Mouse (Mus musculus) spleen, adult 2 months (tissue): Measurements from ENCODE around the gene Gls2. TPM values are rescaled to one million over a fixed set of nuclear protein-coding genes. Genes with fewer than 3 reads are reported as not detected.
"Not testable (repeated sequence)": the region's sequence is repeated elsewhere in the genome, so short reads cannot be mapped to it uniquely, and the experiment has no call there.

ENCODE experiments used
- DNase-seq, 2 experiments: peaks; one replicate each; pipeline versions ENCODE4 v3.0.0 to v3.0.0-alpha.2; 2012 to 2021; ENCODE audit warnings: low spot score in 2 of 2, low read depth in 1 of 2
- H3K27ac ChIP-seq: fragments of 200-500 bp; 2 replicates; pipeline ENCODE4 v1.5.1; 2012; ENCODE audit warnings: low read length, inconsistent platforms; ENCODE audit not compliant: insufficient read depth
- H3K27me3 ChIP-seq: fragments of 200-500 bp; 2 replicates; pipeline ENCODE4 v1.6.1; 2012; ENCODE audit warnings: mild to moderate bottlenecking, moderate library complexity, low read length, inconsistent platforms; ENCODE audit not compliant: control insufficient read depth, insufficient read depth
- H3K36me3 ChIP-seq: fragments of 200-500 bp; 2 replicates; pipeline ENCODE4 v1.6.1; 2012; ENCODE audit warnings: mild to moderate bottlenecking, low read length, inconsistent platforms; ENCODE audit not compliant: control insufficient read depth, insufficient read depth
- H3K4me1 ChIP-seq: fragments of 200-500 bp; 2 replicates; pipeline ENCODE4 v1.6.1; 2011; ENCODE audit warnings: inconsistent platforms; ENCODE audit not compliant: control insufficient read depth, insufficient read depth, insufficient read length
- H3K4me3 ChIP-seq: fragments of 200-500 bp; 2 replicates; pipeline ENCODE4 v1.5.1; 2011; ENCODE audit warnings: mild to moderate bottlenecking, inconsistent platforms; ENCODE audit not compliant: insufficient read depth, insufficient read length; ENCODE audit errors: extremely low read depth
- CTCF ChIP-seq: fragments of 200-500 bp; IDR thresholded peaks from 2 replicates; pipeline ENCODE4 v1.5.1; 2011; ENCODE audit warnings: mild to moderate bottlenecking, inconsistent platforms; ENCODE audit not compliant: insufficient read depth, insufficient read length, insufficient replicate concordance; ENCODE audit errors: extremely low read depth
- POLR2A ChIP-seq: fragments of 200-500 bp; IDR thresholded peaks from 2 replicates; pipeline ENCODE4 v1.6.1; 2011; ENCODE audit warnings: low read depth, low read length, inconsistent platforms
- WGBS: fragments of 180-500 bp; shearing (Covaris S2); methylation state at CpG from one replicate; pipeline ENCODE4 v1.1.7; 2018; 5-methylcytosine and 5-hydroxymethylcytosine counted together
- polyA plus RNA-seq: library from polyadenylated mRNA; depleted of rRNA; stranded (reverse); fragments of >200 nt; gene quantifications from 2 replicates; pipeline ENCODE4 v1.2.3, GENCODE M21; 2012

Gls2 gene
- polyA plus RNA-seq, 1 experiment = 4.7 TPM

GRCm38 (mm10) chr10:128185277-128185940 is 8.8 kb upstream of the Gls2 start:
- 82% methylated on average over 6 of the region's 6 CpGs for WGBS
- TF ChIP-seq POLR2A (no peak), CTCF (no peak)
- no peak overlapping the region for H3K27ac ChIP-seq
- no peaks in the 10 kb centered on the region for H3K4me1 ChIP-seq
- H3K4me3 ChIP-seq = no peak overlapping the region
- H3K36me3 ChIP-seq = no peaks in the 10 kb centered on the region
- no peak for DNase-seq
- H3K27me3 ChIP-seq = no peaks in the 10 kb centered on the region

GRCm38 (mm10) chr10:128185959-128186358 is 8.3 kb upstream of the Gls2 start:
- TF ChIP-seq POLR2A (no peak), CTCF (peak; percentile 75; the same call in 1 of the 2 replicates)
- DNase-seq = peak; percentile 65 to 67

DNA sequence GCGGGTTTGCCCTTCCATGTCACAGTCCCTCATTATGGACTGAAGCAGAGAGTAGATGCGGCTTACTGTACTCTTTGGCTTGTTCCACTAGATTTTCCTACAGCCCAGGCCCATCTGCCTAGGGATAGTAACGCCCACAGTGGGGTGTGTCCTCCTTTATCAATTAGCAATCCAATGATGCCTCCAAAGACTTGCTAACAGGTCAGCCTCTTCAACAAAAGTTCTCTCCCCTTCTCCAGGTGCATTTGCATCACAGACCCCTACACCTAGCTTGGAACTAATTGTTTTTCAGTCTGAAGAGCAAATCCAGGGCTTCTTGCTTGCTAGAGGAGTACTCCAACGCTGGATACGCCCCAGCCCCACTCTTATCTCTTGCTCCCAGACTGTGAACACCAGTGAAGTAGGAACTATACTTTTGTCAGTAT is 7.1 kb upstream of the Gls2 start:
- H3K36me3 ChIP-seq = no peaks in the 10 kb centered on the region
- TF ChIP-seq POLR2A = no peak
- TF ChIP-seq CTCF = no peak
- 70% methylated on average over 5 of the region's 5 CpGs for WGBS
- no peak for DNase-seq
- H3K27me3 ChIP-seq = no peaks in the 10 kb centered on the region
- no peaks in the 10 kb centered on the region for H3K4me1 ChIP-seq
- H3K4me3 ChIP-seq = no peak overlapping the region
- H3K27ac ChIP-seq = no peak overlapping the region

More at GRCm38 (mm10) chr10:128185959-128186358, 8.3 kb upstream of the Gls2 start:
- Histone ChIP-seq H3K27ac (no peak overlapping the region), H3K4me1 (no peaks in the 10 kb centered on the region), H3K36me3 (no peaks in the 10 kb centered on the region), H3K4me3 (no peak overlapping the region), H3K27me3 (no peaks in the 10 kb centered on the region)
- WGBS = 54% methylated on average over 2 of the region's 2 CpGs

DNA sequence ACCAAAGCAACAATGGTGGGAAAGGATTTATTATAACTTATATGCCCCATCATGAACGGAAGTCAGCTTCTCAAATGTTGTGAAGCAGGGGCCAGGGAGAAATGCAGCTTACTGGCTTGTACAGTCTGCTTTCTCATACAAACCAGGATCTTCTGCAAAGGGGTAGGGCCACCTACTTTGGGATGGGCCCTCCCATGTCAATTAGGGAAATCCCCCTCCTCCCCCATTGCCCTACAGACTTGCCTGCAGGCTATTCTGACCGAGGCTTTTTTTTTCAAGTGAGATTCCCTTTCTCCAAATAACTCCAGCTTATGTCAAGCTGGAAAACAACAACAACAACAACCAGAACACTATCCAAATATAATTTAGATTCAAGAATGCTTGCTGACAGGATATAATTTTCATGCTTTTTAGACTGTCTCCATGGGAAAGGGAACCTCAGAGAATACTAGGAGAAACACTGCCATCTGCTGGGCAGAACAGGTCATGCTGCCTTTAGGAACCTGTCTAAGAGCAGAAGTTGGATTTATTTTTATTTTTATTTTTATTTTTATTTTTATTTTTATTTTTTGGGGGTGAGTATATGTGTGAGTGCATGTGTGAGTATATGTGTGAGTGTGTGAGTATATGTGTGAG is 5.9 kb upstream of the Gls2 start:
- peak; percentile 50 to 70 for DNase-seq
- no peaks in the 10 kb centered on the region for H3K4me1 ChIP-seq
- no peak overlapping the region for H3K4me3 ChIP-seq
- no peak overlapping the region for H3K27ac ChIP-seq
- WGBS = 51% methylated on average over 2 of the region's 2 CpGs
- TF ChIP-seq POLR2A (no peak), CTCF (peak; percentile 57; the same call in 1 of the 2 replicates)
- H3K36me3 ChIP-seq = no peaks in the 10 kb centered on the region
- 0 out of 2 replicates have a peak, but pooled peaks cover 2% of the 10 kb centered on the region for H3K27me3 ChIP-seq

- no peak overlapping the region for H3K27ac ChIP-seq
- no peak for DNase-seq
- peaks cover 6% of the 10 kb centered on the region for H3K4me1 ChIP-seq
- 46% methylated on average over 2 of the region's 2 CpGs for WGBS
- no peaks in the 10 kb centered on the region for H3K36me3 ChIP-seq
- H3K27me3 ChIP-seq = peaks cover 13% of the 10 kb centered on the region
- no peak overlapping the region for H3K4me3 ChIP-seq
- TF ChIP-seq CTCF (no peak), POLR2A (no peak)
Measured at GRCm38 (mm10) chr10:128191472-128191871, 2.8 kb upstream of the Gls2 start.

DNA sequence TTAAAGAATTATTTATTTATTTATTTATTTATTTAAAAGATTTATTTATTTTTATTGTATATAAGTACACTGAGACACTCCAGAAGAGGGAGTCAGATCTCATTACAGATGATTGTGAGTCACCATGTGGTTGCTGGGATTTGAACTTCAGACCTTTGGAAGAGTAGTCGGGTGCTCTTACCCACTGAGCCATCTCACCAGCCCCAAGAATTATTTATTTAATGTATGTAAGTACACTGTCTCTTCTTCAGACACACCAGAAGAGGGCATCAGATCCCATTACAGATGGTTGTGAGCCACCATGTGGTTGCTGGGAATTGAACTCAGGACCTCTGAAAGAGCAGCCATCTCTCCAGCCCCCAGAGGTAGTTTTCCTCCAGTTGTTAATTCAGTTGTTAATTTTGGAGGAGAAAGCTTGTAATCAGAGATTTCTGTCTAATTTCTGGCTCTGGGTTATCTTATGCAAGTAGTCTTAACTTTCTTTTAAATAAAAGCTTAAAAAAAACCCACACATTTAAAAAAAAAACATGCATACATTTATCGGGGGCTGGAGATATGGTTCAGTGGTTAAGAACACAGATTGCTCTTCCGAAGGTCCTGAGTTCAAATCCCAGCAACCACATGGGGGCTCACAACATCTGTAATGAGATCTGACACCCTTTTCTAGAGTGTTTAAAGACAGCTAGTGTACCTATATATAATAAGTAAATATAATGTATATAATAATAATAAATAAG is 2.1 kb upstream of the Gls2 start:
- not testable (repeated sequence) for DNase-seq, H3K27ac ChIP-seq, H3K36me3 ChIP-seq, H3K4me3 ChIP-seq, H3K4me1 ChIP-seq
- 74% methylated on average over 3 of the region's 3 CpGs for WGBS
- H3K27me3 ChIP-seq = peaks cover 13% of the 10 kb centered on the region
